Mouse (Mus musculus) forebrain, embryonic 12.5 days (tissue): ENCODE results near the gene E030025P04Rik. TPM values are rescaled to one million over a fixed set of nuclear protein-coding genes. Genes with fewer than 3 reads are reported as not detected.
A peak's percentile ranks its signal among the peaks of the same experiment; 100 is the strongest.

Experiments
- ATAC-seq: fragments of 200-750 bp; cut with Nextera tagmentation; 2 replicates; pipeline ENCODE4 v1.8.0; 2017; ENCODE audit warnings: moderate TSS enrichment; ENCODE audit not compliant: low FRiP score
- H3K27ac ChIP-seq: fragments of 300-500 bp; sonication (generic); 2 replicates; pipeline ENCODE4 v1.5.1; 2016; ENCODE audit warnings: mild to moderate bottlenecking
- H3K27me3 ChIP-seq: fragments of 300-500 bp; sonication (generic); 2 replicates; pipeline ENCODE4 v1.6.1; 2016; ENCODE audit warnings: mild to moderate bottlenecking
- H3K36me3 ChIP-seq: fragments of 300-500 bp; sonication (generic); replicated peaks from 2 replicates; pipeline ENCODE4 v1.6.1; 2016; ENCODE audit warnings: mild to moderate bottlenecking
- H3K4me1 ChIP-seq: fragments of 300-500 bp; sonication (generic); 2 replicates; pipeline ENCODE4 v1.6.1; 2016
- H3K4me2 ChIP-seq: fragments of 300-500 bp; sonication (generic); 2 replicates; pipeline ENCODE4 v1.6.1; 2016; ENCODE audit warnings: mild to moderate bottlenecking, moderate library complexity
- H3K4me3 ChIP-seq: fragments of 300-500 bp; sonication (generic); replicated peaks from 2 replicates; pipeline ENCODE4 v1.5.1; 2016; ENCODE audit warnings: mild to moderate bottlenecking
- H3K9ac ChIP-seq: fragments of 300-500 bp; sonication (generic); 2 replicates; pipeline ENCODE4 v1.6.1; 2016; ENCODE audit warnings: mild to moderate bottlenecking
- H3K9me3 ChIP-seq: fragments of 300-500 bp; sonication (generic); 2 replicates; pipeline ENCODE4 v1.6.1; 2016
- WGBS: fragments of 180-500 bp; shearing (Covaris S2); methylation state at CpG from one replicate; pipeline ENCODE4 v1.1.7; 2016; 5-methylcytosine and 5-hydroxymethylcytosine counted together
- polyA plus RNA-seq: library from polyadenylated mRNA; unstranded; fragments of >200 nt; fragmentation: Nextera tagmentation; extraction: Ambion mirVana; gene quantifications from 2 replicates; pipeline ENCODE4 v1.2.1, GENCODE M21; 2016

Gene E030025P04Rik
- not detected in 2 replicates for polyA plus RNA-seq

- Histone ChIP-seq H3K36me3 (no peaks in the 10 kb centered on the region), H3K9ac (no peak within 1 kb of the TSS), H3K4me3 (no peak within 1 kb of the TSS), H3K4me2 (no peak within 1 kb of the TSS), H3K27ac (no peak within 1 kb of the TSS), H3K4me1 (no peaks in the 10 kb centered on the region), H3K9me3 (no peaks in the 10 kb centered on the region), H3K27me3 (no peaks in the 10 kb centered on the region; the same call in 1 of the 2 replicates)
- no peak for ATAC-seq
- WGBS = 91% methylated on average over 4 of the region's 4 CpGs
Measured at GRCm38 (mm10) chr11:109144236-109144635, at the start of gene E030025P04Rik. Gene E030025P04Rik (minus strand): TSS chr11:109144369.

DNA sequence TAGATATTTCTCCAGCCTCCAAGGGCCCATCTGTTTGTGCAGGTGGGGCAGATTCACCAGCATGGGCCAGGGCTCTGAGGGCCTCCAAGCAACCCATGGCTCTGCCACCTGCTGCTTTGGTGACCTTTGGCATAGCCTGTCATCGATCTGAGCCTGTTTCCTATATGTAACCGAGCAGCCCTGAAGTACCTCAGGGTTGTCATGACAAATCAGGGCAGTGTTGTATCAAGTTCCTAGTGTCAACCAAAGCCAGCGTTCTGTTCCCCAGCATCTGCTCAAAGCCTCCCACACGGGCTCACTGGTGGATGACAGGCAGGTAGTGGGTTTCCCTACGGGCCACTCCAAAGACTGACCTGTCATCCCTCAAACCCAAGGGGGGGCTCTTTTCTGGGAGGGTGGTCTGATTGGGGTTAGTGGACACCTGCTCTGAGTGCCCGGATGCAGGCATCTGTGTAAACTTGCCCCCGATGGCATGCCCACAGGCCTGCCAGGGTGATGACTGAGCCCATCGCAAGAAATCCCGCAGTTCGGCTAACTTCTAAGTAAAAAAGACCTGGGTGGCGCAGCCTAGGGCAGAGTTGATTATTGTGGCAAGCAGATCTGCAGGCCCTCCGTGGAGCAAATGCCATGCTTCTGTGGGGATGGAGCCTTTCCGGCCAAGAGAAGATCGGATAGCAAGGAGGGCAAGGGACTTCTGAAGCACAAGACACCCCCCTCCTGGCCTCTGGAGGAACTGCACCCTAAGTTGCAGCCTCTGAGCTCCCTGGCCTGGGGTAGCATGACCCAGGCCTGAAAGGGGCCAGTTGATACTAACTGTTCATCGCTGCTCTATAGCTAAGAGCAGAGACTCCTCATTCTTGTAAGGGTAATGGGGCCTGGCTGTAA is 48.7 kb upstream of the E030025P04Rik start:
- WGBS = 51% methylated on average over 15 of the region's 15 CpGs
- no peaks in the 10 kb centered on the region for H3K36me3 ChIP-seq
- H3K4me3 ChIP-seq = no peak overlapping the region
- peak; percentile 49; the same call in 1 of the 2 replicates for ATAC-seq
- no peak overlapping the region for H3K9ac ChIP-seq
- no peaks in the 10 kb centered on the region for H3K9me3 ChIP-seq
- H3K27me3 ChIP-seq = peaks cover 3% of the 10 kb centered on the region; the same call in 1 of the 2 replicates
- H3K4me2 ChIP-seq = 0 out of 2 replicates have a peak overlapping the region, but pooled peaks have one; percentile 13
- H3K4me1 ChIP-seq = peaks cover 4% of the 10 kb centered on the region
- no peak overlapping the region for H3K27ac ChIP-seq

- H3K4me3 ChIP-seq = no peak overlapping the region
- H3K27me3 ChIP-seq = no peaks in the 10 kb centered on the region
- H3K36me3 ChIP-seq = no peaks in the 10 kb centered on the region
- ATAC-seq = no peak
- H3K9ac ChIP-seq = no peak overlapping the region
- H3K4me1 ChIP-seq = peaks cover 4% of the 10 kb centered on the region
- no peak overlapping the region for H3K4me2 ChIP-seq
- no peak overlapping the region for H3K27ac ChIP-seq
- no peaks in the 10 kb centered on the region for H3K9me3 ChIP-seq
- 95% methylated on average over 5 of the region's 5 CpGs for WGBS
Measured at GRCm38 (mm10) chr11:109188235-109188634, 44.1 kb upstream of the E030025P04Rik start.

DNA sequence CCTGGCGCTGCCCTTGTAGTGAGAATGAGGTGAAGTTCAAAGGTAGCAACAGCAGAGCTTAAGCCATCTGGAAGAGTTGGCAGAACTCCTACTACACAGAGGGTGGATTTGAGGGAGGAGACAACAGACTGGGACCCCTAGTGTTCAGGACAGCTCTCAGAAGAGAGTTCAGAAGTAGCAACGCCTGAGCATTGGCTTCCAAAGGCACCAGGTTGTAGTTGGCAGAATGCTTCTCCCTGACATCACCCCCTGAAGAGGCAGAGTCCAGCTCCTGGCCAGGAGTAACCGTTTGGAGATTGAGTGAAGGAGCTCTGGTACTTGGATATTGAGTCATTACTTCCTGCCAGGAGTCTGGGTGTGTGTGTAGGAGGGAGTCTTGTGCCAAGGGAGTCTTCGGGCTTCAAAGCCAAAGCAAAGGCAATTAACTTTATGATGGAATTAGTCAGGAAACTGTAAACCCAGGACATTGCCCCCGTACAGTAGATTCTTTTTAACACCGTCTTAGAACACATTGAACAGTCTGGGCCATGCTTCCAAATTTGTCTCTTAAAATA is 43.5 kb upstream of the E030025P04Rik start:
- no peak overlapping the region for H3K27ac ChIP-seq
- H3K4me3 ChIP-seq = no peak overlapping the region
- H3K36me3 ChIP-seq = no peaks in the 10 kb centered on the region
- no peak overlapping the region for H3K4me2 ChIP-seq
- no peak overlapping the region for H3K9ac ChIP-seq
- no peaks in the 10 kb centered on the region for H3K27me3 ChIP-seq
- WGBS = 88% methylated on average over 6 of the region's 6 CpGs
- peaks cover under 1% of the 10 kb centered on the region; the same call in 1 of the 2 replicates for H3K4me1 ChIP-seq
- H3K9me3 ChIP-seq = no peaks in the 10 kb centered on the region
- no peak for ATAC-seq

- no peak for ATAC-seq
- H3K27ac ChIP-seq = no peak overlapping the region
- WGBS = 85% methylated on average over 7 of the region's 7 CpGs
- peaks cover 4% of the 10 kb centered on the region; the same call in 1 of the 2 replicates for H3K4me1 ChIP-seq
- no peak overlapping the region for H3K4me2 ChIP-seq
- no peak overlapping the region for H3K4me3 ChIP-seq
- no peaks in the 10 kb centered on the region for H3K9me3 ChIP-seq
- H3K9ac ChIP-seq = no peak overlapping the region
- no peaks in the 10 kb centered on the region for H3K36me3 ChIP-seq
- H3K27me3 ChIP-seq = no peaks in the 10 kb centered on the region
Measured at GRCm38 (mm10) chr11:109181118-109181517, 36.9 kb upstream of the E030025P04Rik start.

- Histone ChIP-seq H3K27me3 (no peaks in the 10 kb centered on the region), H3K36me3 (no peaks in the 10 kb centered on the region), H3K4me3 (no peak overlapping the region), H3K4me2 (no peak overlapping the region), H3K27ac (no peak overlapping the region), H3K4me1 (peaks cover 4% of the 10 kb centered on the region; the same call in 1 of the 2 replicates), H3K9me3 (no peaks in the 10 kb centered on the region), H3K9ac (no peak overlapping the region)
- no peak for ATAC-seq
- WGBS = 94% methylated on average over 11 of the region's 11 CpGs
Measured at GRCm38 (mm10) chr11:109180290-109180689, 36.1 kb upstream of the E030025P04Rik start.

- H3K27ac ChIP-seq = no peak overlapping the region
- H3K4me2 ChIP-seq = no peak overlapping the region
- H3K9me3 ChIP-seq = no peaks in the 10 kb centered on the region
- H3K4me1 ChIP-seq = peaks cover 4% of the 10 kb centered on the region; the same call in 1 of the 2 replicates
- no peaks in the 10 kb centered on the region for H3K36me3 ChIP-seq
- 48% methylated on average over 8 of the region's 8 CpGs for WGBS
- H3K4me3 ChIP-seq = no peak overlapping the region
- H3K9ac ChIP-seq = no peak overlapping the region
- no peaks in the 10 kb centered on the region for H3K27me3 ChIP-seq
- ATAC-seq = no peak
Measured at GRCm38 (mm10) chr11:109178788-109179518, 34.8 kb upstream of the E030025P04Rik start.

DNA sequence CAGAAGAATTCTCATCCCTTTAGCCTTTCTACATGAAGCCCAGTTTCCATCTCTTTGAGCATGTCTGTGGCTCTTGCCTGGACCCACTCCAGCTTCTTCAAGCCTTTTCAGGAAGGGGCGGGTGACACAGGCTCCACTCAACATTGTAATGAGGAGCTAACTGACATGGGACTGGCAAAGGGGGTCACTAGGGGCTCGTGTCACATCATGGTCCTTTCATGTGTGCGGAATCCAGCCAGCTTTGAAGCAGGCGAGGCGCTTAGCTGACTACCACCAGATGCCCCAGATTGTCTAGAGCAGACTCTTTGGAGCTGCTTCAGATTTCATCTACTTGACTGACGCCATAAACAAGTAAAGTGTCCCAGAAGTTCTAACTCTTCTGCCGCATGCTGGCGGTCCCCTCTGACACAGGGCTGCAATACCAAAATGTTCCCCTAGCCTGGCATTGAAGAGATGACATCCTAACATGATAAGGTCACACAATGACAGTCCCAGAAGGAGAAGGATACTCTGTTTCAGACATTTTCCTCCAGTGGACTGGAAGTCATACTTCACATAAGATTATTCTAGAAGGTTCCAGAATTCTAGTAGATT is 31.3 kb upstream of the E030025P04Rik start:
- H3K4me2 ChIP-seq = no peak overlapping the region
- no peak overlapping the region for H3K27ac ChIP-seq
- no peak overlapping the region for H3K9ac ChIP-seq
- H3K9me3 ChIP-seq = no peaks in the 10 kb centered on the region
- no peaks in the 10 kb centered on the region for H3K36me3 ChIP-seq
- no peak for ATAC-seq
- H3K4me1 ChIP-seq = no peaks in the 10 kb centered on the region
- WGBS = 90% methylated on average over 8 of the region's 8 CpGs
- no peaks in the 10 kb centered on the region for H3K27me3 ChIP-seq
- no peak overlapping the region for H3K4me3 ChIP-seq

DNA sequence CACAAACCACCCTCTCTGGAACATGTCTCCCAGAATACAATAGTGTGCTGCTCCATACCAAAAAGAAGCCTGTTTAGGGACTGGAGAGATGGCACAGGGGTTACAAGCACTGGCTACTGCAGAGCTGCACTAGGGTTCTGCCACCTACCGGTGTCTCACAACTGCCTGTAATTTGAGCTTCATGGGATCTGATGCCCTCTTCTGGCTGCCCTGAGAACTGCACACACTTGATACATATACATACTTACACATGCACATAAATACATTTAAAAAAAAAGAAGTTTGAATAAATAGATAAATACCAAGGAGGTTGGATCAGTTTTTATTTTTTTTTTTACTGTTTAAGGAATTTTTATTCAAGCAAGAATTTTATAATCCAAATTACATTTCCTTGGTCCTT is 28.1 kb upstream of the E030025P04Rik start:
- Histone ChIP-seq H3K27me3 (no peaks in the 10 kb centered on the region), H3K27ac (no peak overlapping the region), H3K4me2 (no peak overlapping the region), H3K4me3 (no peak overlapping the region), H3K9ac (no peak overlapping the region), H3K36me3 (no peaks in the 10 kb centered on the region), H3K9me3 (no peaks in the 10 kb centered on the region), H3K4me1 (no peaks in the 10 kb centered on the region)
- WGBS = 88% methylated on average over 1 of the region's 1 CpGs
- ATAC-seq = no peak

DNA sequence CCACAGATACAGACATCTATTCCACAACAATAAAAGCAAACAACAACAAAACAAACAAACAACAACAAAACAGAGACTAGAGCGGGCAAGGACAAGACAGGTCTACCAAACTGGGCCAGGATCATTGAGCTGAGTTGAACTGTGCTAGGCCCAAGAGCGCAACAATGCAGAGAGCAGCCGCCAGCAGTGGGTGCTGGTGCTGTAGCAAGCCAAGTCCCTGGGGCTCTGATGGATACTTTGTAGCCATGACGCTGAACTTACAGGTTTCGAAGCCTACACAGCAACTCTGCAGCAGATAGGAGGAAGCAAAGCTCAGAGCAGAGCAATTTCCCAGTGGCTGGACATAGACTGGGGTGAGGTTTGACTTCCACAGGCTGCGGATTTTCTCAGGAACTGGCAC is 26.6 kb upstream of the E030025P04Rik start:
- 93% methylated on average over 6 of the region's 6 CpGs for WGBS
- H3K36me3 ChIP-seq = no peaks in the 10 kb centered on the region
- no peak overlapping the region for H3K4me3 ChIP-seq
- no peak overlapping the region for H3K4me2 ChIP-seq
- H3K27me3 ChIP-seq = no peaks in the 10 kb centered on the region
- no peaks in the 10 kb centered on the region for H3K4me1 ChIP-seq
- ATAC-seq = no peak
- no peaks in the 10 kb centered on the region for H3K9me3 ChIP-seq
- H3K27ac ChIP-seq = no peak overlapping the region
- H3K9ac ChIP-seq = no peak overlapping the region

DNA sequence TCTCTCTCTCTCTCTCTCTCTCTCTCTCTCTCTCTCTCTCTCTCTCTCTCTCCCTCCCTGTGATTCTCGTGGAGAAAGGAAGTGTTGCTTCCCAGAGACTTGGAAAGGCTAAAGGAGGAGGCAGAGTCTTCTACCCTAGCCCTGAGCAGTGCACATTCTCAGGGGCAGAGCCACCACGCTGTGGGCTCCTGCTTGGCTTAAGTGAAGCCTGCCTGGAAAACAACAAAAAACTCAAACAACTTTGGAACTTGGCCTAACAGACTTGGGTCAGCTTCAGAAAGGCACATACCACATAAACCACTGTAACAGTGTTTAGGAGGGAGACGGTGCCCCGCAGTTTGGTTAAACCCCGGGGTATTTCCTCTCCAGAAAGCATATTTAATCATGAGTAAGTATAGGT is 13.5 kb upstream of the E030025P04Rik start:
- H3K9me3 ChIP-seq = no peaks in the 10 kb centered on the region
- no peaks in the 10 kb centered on the region for H3K4me1 ChIP-seq
- 86% methylated on average over 5 of the region's 5 CpGs for WGBS
- H3K4me3 ChIP-seq = no peak overlapping the region
- H3K27me3 ChIP-seq = no peaks in the 10 kb centered on the region
- no peak overlapping the region for H3K4me2 ChIP-seq
- no peak for ATAC-seq
- no peaks in the 10 kb centered on the region for H3K36me3 ChIP-seq
- H3K9ac ChIP-seq = no peak overlapping the region
- H3K27ac ChIP-seq = no peak overlapping the region

DNA sequence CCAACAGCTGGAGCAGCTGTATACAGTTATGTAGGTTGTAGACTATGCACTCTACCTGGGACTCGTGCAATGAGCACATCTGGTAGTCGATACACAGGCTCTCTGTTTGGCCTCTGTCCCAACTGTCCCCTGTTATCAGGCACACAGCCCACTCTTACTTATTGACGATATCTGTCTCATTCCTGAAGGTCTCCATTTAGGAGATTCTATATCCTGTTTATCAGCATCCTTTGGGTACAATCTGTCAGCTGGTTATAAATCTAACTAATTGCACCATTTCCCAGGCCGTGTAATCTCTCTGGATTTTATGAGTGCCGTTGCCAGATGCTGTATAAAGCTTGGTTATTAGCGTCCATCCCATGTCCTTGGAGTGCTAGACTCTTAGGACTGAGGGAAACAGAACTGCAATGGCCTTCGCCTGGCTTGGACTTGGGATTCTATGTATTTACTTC is 747 bp upstream of the E030025P04Rik start:
- Histone ChIP-seq H3K9me3 (no peaks in the 10 kb centered on the region), H3K9ac (no peak overlapping the region), H3K27ac (no peak overlapping the region), H3K4me1 (no peaks in the 10 kb centered on the region), H3K27me3 (no peaks in the 10 kb centered on the region; the same call in 1 of the 2 replicates), H3K4me3 (no peak overlapping the region), H3K4me2 (no peak overlapping the region), H3K36me3 (no peaks in the 10 kb centered on the region)
- ATAC-seq = no peak
- WGBS = 91% methylated on average over 7 of the region's 7 CpGs
